Mouse (Mus musculus): ENCODE measurements around the gene Rap1gap2. TPM values are rescaled to one million over a fixed set of nuclear protein-coding genes. Genes with fewer than 3 reads are reported as not detected.
"Not testable (repeated sequence)": the region's sequence is repeated elsewhere in the genome, so short reads cannot be mapped to it uniquely, and the experiment has no call there.

The Rap1gap2 gene
- polyA plus RNA-seq, 1 experiment from 2014 or later: 9.2 TPM

GRCm38 (mm10) chr11:74589401-74590238 lies 21.1 kb downstream of the Rap1gap2 start:
- H3K9ac ChIP-seq (replicated peaks; ENCODE audit: low read length): peak overlapping the region; percentile 70
- no peaks in the 10 kb centered on the region for H3K36me3 ChIP-seq (ENCODE audit: control insufficient read depth, insufficient read depth, low read length)
- DNase-seq (peak; percentile 91), ATAC-seq (ENCODE audit: low FRiP score, low TSS enrichment) (peak; percentile 87)
- H3K9me3 ChIP-seq (ENCODE audit: control insufficient read depth, low read length): no peaks in the 10 kb centered on the region
- H3K4me2 ChIP-seq (ENCODE audit: low read length): peak overlapping the region; percentile 58
- H3K4me3 ChIP-seq (replicated peaks; ENCODE audit: low read depth, low read length): peak overlapping the region; percentile 51
- H3K27ac ChIP-seq (replicated peaks; ENCODE audit: low read depth, low read length): peak overlapping the region; percentile 80
- peaks cover 18% of the 10 kb centered on the region for H3K4me1 ChIP-seq (ENCODE audit: control insufficient read depth, insufficient read depth, low read length)
- peaks cover 12% of the 10 kb centered on the region for H3K27me3 ChIP-seq (ENCODE audit: control insufficient read depth, insufficient read depth, low read length)
- 2% methylated on average over 65 of the region's 66 CpGs for WGBS

GRCm38 (mm10) chr11:74586401-74586800 lies 24.3 kb downstream of the Rap1gap2 start:
- no peak overlapping the region for H3K4me3 ChIP-seq (replicated peaks; ENCODE audit: low read depth, low read length)
- WGBS: 71% methylated on average over 5 of the region's 5 CpGs
- DNase-seq (no peak), ATAC-seq (ENCODE audit: low FRiP score, low TSS enrichment) (no peak)
- no peak overlapping the region for H3K9ac ChIP-seq (replicated peaks; ENCODE audit: low read length)
- H3K36me3 ChIP-seq (ENCODE audit: control insufficient read depth, insufficient read depth, low read length): no peaks in the 10 kb centered on the region
- no peak overlapping the region for H3K27ac ChIP-seq (replicated peaks; ENCODE audit: low read depth, low read length)
- no peak overlapping the region for H3K4me2 ChIP-seq (ENCODE audit: low read length)
- H3K27me3 ChIP-seq (ENCODE audit: control insufficient read depth, insufficient read depth, low read length): peaks cover 12% of the 10 kb centered on the region
- no peaks in the 10 kb centered on the region for H3K9me3 ChIP-seq (ENCODE audit: control insufficient read depth, low read length)
- H3K4me1 ChIP-seq (ENCODE audit: control insufficient read depth, insufficient read depth, low read length): peaks cover 18% of the 10 kb centered on the region

- DNase-seq: no peak
- peaks cover 18% of the 10 kb centered on the region for H3K4me1 ChIP-seq (ENCODE audit: control insufficient read depth, insufficient read depth, low read length)
- H3K36me3 ChIP-seq (ENCODE audit: control insufficient read depth, insufficient read depth, low read length): no peaks in the 10 kb centered on the region
- peaks cover 11% of the 10 kb centered on the region for H3K27me3 ChIP-seq (ENCODE audit: control insufficient read depth, insufficient read depth, low read length)
- no peaks in the 10 kb centered on the region for H3K9me3 ChIP-seq (ENCODE audit: control insufficient read depth, low read length)
- WGBS: 70% methylated on average over 10 of the region's 10 CpGs
- ATAC-seq (ENCODE audit: low FRiP score, low TSS enrichment): no peak
- H3K4me3 ChIP-seq (replicated peaks; ENCODE audit: low read depth, low read length): no peak overlapping the region
- no peak overlapping the region for H3K4me2 ChIP-seq (ENCODE audit: low read length)
- no peak overlapping the region for H3K27ac ChIP-seq (replicated peaks; ENCODE audit: low read depth, low read length)
- no peak overlapping the region for H3K9ac ChIP-seq (replicated peaks; ENCODE audit: low read length)
Measured at GRCm38 (mm10) chr11:74584946-74585723, 25.6 kb downstream of the Rap1gap2 start.

- Histone ChIP-seq H3K9ac (replicated peaks; ENCODE audit: low read length) (no peak overlapping the region), H3K4me3 (replicated peaks; ENCODE audit: low read depth, low read length) (no peak overlapping the region), H3K4me1 (ENCODE audit: control insufficient read depth, insufficient read depth, low read length) (peaks cover 18% of the 10 kb centered on the region), H3K27me3 (ENCODE audit: control insufficient read depth, insufficient read depth, low read length) (peaks cover 3% of the 10 kb centered on the region; the same call in 1 of the 2 replicates), H3K9me3 (ENCODE audit: control insufficient read depth, low read length) (no peaks in the 10 kb centered on the region), H3K36me3 (ENCODE audit: control insufficient read depth, insufficient read depth, low read length) (no peaks in the 10 kb centered on the region), H3K4me2 (ENCODE audit: low read length) (no peak overlapping the region), H3K27ac (replicated peaks; ENCODE audit: low read depth, low read length) (no peak overlapping the region)
- WGBS: 75% methylated on average over 7 of the region's 7 CpGs
- DNase-seq (no peak), ATAC-seq (ENCODE audit: low FRiP score, low TSS enrichment) (no peak)
Measured at GRCm38 (mm10) chr11:74583824-74584349, 26.8 kb downstream of the Rap1gap2 start.

- H3K36me3 ChIP-seq (ENCODE audit: control insufficient read depth, insufficient read depth, low read length): no peaks in the 10 kb centered on the region
- no peak overlapping the region for H3K27ac ChIP-seq (replicated peaks; ENCODE audit: low read depth, low read length)
- H3K27me3 ChIP-seq (ENCODE audit: control insufficient read depth, insufficient read depth, low read length): no peaks in the 10 kb centered on the region
- ATAC-seq (ENCODE audit: low FRiP score, low TSS enrichment) (no peak), DNase-seq (no peak)
- H3K4me3 ChIP-seq (replicated peaks; ENCODE audit: low read depth, low read length): no peak overlapping the region
- H3K9me3 ChIP-seq (ENCODE audit: control insufficient read depth, low read length): no peaks in the 10 kb centered on the region
- WGBS: 87% methylated on average over 3 of the region's 3 CpGs
- H3K4me2 ChIP-seq (ENCODE audit: low read length): no peak overlapping the region
- H3K9ac ChIP-seq (replicated peaks; ENCODE audit: low read length): no peak overlapping the region
- H3K4me1 ChIP-seq (ENCODE audit: control insufficient read depth, insufficient read depth, low read length): peaks cover 8% of the 10 kb centered on the region; the same call in 1 of the 2 replicates
Measured at GRCm38 (mm10) chr11:74582464-74582863, 28.3 kb downstream of the Rap1gap2 start.

GRCm38 (mm10) chr11:74581333-74581732 lies 29.4 kb downstream of the Rap1gap2 start:
- WGBS: 60% methylated on average over 4 of the region's 4 CpGs
- not testable (repeated sequence) for H3K9me3 ChIP-seq (ENCODE audit: control insufficient read depth, low read length); H3K4me2 ChIP-seq (ENCODE audit: low read length); DNase-seq; H3K27ac ChIP-seq (replicated peaks; ENCODE audit: low read depth, low read length); ATAC-seq (ENCODE audit: low FRiP score, low TSS enrichment); H3K27me3 ChIP-seq (ENCODE audit: control insufficient read depth, insufficient read depth, low read length); H3K4me3 ChIP-seq (replicated peaks; ENCODE audit: low read depth, low read length); H3K36me3 ChIP-seq (ENCODE audit: control insufficient read depth, insufficient read depth, low read length); H3K4me1 ChIP-seq (ENCODE audit: control insufficient read depth, insufficient read depth, low read length); H3K9ac ChIP-seq (replicated peaks; ENCODE audit: low read length)

- 82% methylated on average over 3 of the region's 3 CpGs for WGBS
- H3K36me3 ChIP-seq (ENCODE audit: control insufficient read depth, insufficient read depth, low read length): no peaks in the 10 kb centered on the region
- H3K4me2 ChIP-seq (ENCODE audit: low read length): no peak overlapping the region
- H3K27me3 ChIP-seq (ENCODE audit: control insufficient read depth, insufficient read depth, low read length): no peaks in the 10 kb centered on the region
- H3K4me3 ChIP-seq (replicated peaks; ENCODE audit: low read depth, low read length): no peak overlapping the region
- no peak for ATAC-seq (ENCODE audit: low FRiP score, low TSS enrichment)
- no peaks in the 10 kb centered on the region for H3K4me1 ChIP-seq (ENCODE audit: control insufficient read depth, insufficient read depth, low read length)
- no peak overlapping the region for H3K27ac ChIP-seq (replicated peaks; ENCODE audit: low read depth, low read length)
- no peaks in the 10 kb centered on the region for H3K9me3 ChIP-seq (ENCODE audit: control insufficient read depth, low read length)
- H3K9ac ChIP-seq (replicated peaks; ENCODE audit: low read length): no peak overlapping the region
- no peak for DNase-seq
Measured at GRCm38 (mm10) chr11:74577068-74577467, 33.6 kb downstream of the Rap1gap2 start.

GRCm38 (mm10) chr11:74575940-74576339 lies 34.8 kb downstream of the Rap1gap2 start:
- Histone ChIP-seq H3K9ac (replicated peaks; ENCODE audit: low read length) (no peak overlapping the region), H3K9me3 (ENCODE audit: control insufficient read depth, low read length) (no peaks in the 10 kb centered on the region), H3K27me3 (ENCODE audit: control insufficient read depth, insufficient read depth, low read length) (no peaks in the 10 kb centered on the region), H3K36me3 (ENCODE audit: control insufficient read depth, insufficient read depth, low read length) (no peaks in the 10 kb centered on the region), H3K4me1 (ENCODE audit: control insufficient read depth, insufficient read depth, low read length) (no peaks in the 10 kb centered on the region), H3K4me2 (ENCODE audit: low read length) (no peak overlapping the region), H3K4me3 (replicated peaks; ENCODE audit: low read depth, low read length) (no peak overlapping the region), H3K27ac (replicated peaks; ENCODE audit: low read depth, low read length) (no peak overlapping the region)
- no peak for ATAC-seq (ENCODE audit: low FRiP score, low TSS enrichment)
- no peak for DNase-seq
- 80% methylated on average over 3 of the region's 3 CpGs for WGBS
